In genomic region chr14:11551892-11552291, GRCm38 (mm10) we compare ENCODE assay signal across 7 mouse cellular contexts. TPM values are rescaled to one million over a fixed set of nuclear protein-coding genes. Genes with fewer than 3 reads are reported as not detected.
DNase-seq lines count a peak whose midpoint lies in the region; ATAC-seq and TF ChIP-seq lines count a peak whose summit lies in the region.

No protein-coding gene starts in this region.

- TF ChIP-seq CTCF in E14TG2a.4 (conservative IDR thresholded peaks at IDR 0.05; ENCODE audit: low read length): no peak

- peaks cover 33% of the 10 kb centered on the region for H3K4me1 ChIP-seq in E14TG2a.4 (replicated peaks; ENCODE audit: low read depth, low read length)
- peaks cover 5% of the 10 kb centered on the region for H3K4me1 ChIP-seq in brown adipose tissue, adult 24 weeks (ENCODE audit: control insufficient read depth, insufficient read depth, insufficient read length, low read length)
- H3K4me1 ChIP-seq in hindbrain, embryonic 11.5 days (replicated peaks; ENCODE audit: control insufficient read depth, insufficient read depth, low read length): no peaks in the 10 kb centered on the region; the same call in 1 of the 2 replicates

- H3K36me3 ChIP-seq in E14TG2a.4 (ENCODE audit: insufficient read depth, low read length): no peaks in the 10 kb centered on the region
- H3K36me3 ChIP-seq in hindbrain, embryonic 11.5 days (ENCODE audit: control insufficient read depth, insufficient read depth, low read length): no peaks in the 10 kb centered on the region

- peaks cover 34% of the 10 kb centered on the region for H3K27me3 ChIP-seq in E14TG2a.4 (ENCODE audit: insufficient read depth, low read length)
- H3K27me3 ChIP-seq in hindbrain, embryonic 11.5 days (ENCODE audit: control insufficient read depth, insufficient read depth, low read length): no peaks in the 10 kb centered on the region

- no peak for ATAC-seq in hindbrain, embryonic 11.5 days (ENCODE audit: low FRiP score)
- no peak for ATAC-seq in monocyte, adult 5-6 weeks (replicated peaks; ENCODE audit: insufficient number of reproducible peaks, low FRiP score, low TSS enrichment, poor library complexity, severe bottlenecking)

- no peak overlapping the region for H3K9ac ChIP-seq in hindbrain, embryonic 11.5 days (ENCODE audit: low read depth, low read length)

- peak overlapping the region; percentile 92 for H3K4me2 ChIP-seq in hindbrain, embryonic 11.5 days (replicated peaks; ENCODE audit: low read depth, low read length)

- H3K27ac ChIP-seq in brown adipose tissue, adult 24 weeks (replicated peaks; ENCODE audit: low read depth, low read length): peak overlapping the region; percentile 96; the same call in 1 of the 2 replicates
- no peak overlapping the region for H3K27ac ChIP-seq in hindbrain, embryonic 11.5 days (ENCODE audit: low read depth, low read length)

- H3K9me3 ChIP-seq in E14TG2a.4 (ENCODE audit: low read length): no peaks in the 10 kb centered on the region
- H3K9me3 ChIP-seq in hindbrain, embryonic 11.5 days (ENCODE audit: control insufficient read depth, low read length): no peaks in the 10 kb centered on the region

- WGBS in hindbrain, embryonic 11.5 days: 22% methylated on average over 11 of the region's 11 CpGs

- peak; percentile 26 for DNase-seq in hindbrain, embryonic 11.5 days (ENCODE audit: low spot score)
- peak; percentile 16 for DNase-seq in lung, postnatal 10 days
- no peak for DNase-seq in retina, postnatal 1 day
- DNase-seq in frontal cortex, postnatal 14 days (ENCODE audit: low spot score in 2 of 2): no peak

- H3K4me3 ChIP-seq in E14TG2a.4 (replicated peaks; ENCODE audit: low read length): peak overlapping the region; percentile 94
- peak overlapping the region; percentile 92 for H3K4me3 ChIP-seq in brown adipose tissue, adult 24 weeks (ENCODE audit: insufficient read depth, low read depth, low read length)
- no peak overlapping the region for H3K4me3 ChIP-seq in hindbrain, embryonic 11.5 days (ENCODE audit: low read depth, low read length)

RNA-seq across cellular contexts. Expression of gene Ptprg, which starts 1.4 kb away (rescaled TPM):
- 23.0 and 31.6 TPM in 2 replicates for polyA plus RNA-seq in brown adipose tissue, adult 24 weeks (2012; ENCODE audit: insufficient read depth, insufficient read length, missing spikeins)
- polyA plus RNA-seq in hindbrain, embryonic 11.5 days (2014; fragmentation: Nextera tagmentation; extraction: Ambion mirVana): 45.0 and 46.6 TPM in 2 replicates
- total RNA-seq in monocyte, adult 5-6 weeks (2017): not detected in 3 replicates

Comparison
In these comparisons a context has a peak if more than half of its experiments do, and no peak if none do; other contexts are left out.
1. DNase-seq: peak in hindbrain, embryonic 11.5 days (single experiment) and lung, postnatal 10 days (single experiment); none in retina, postnatal 1 day (single experiment) and frontal cortex, postnatal 14 days (0 of 2).